Mouse (Mus musculus) small intestine, adult 2 months (tissue): ENCODE measurements around the gene Vmn2r23. TPM values are rescaled to one million over a fixed set of nuclear protein-coding genes. Genes with fewer than 3 reads are reported as not detected.
"Not testable (repeated sequence)": the region's sequence is repeated elsewhere in the genome, so short reads cannot be mapped to it uniquely, and the experiment has no call there.

Experiments
- H3K27ac ChIP-seq: fragments of 200-500 bp; 2 replicates; pipeline ENCODE4 v1.5.1; 2012; ENCODE audit warnings: low read depth, low read length, control low read depth, inconsistent platforms; ENCODE audit not compliant: insufficient read depth
- H3K27me3 ChIP-seq: fragments of 200-500 bp; 2 replicates; pipeline ENCODE4 v1.6.1; 2012; ENCODE audit warnings: mild to moderate bottlenecking, moderate library complexity, low read length, inconsistent platforms; ENCODE audit not compliant: control insufficient read depth, insufficient read depth
- H3K36me3 ChIP-seq: fragments of 200-500 bp; 2 replicates; pipeline ENCODE4 v1.6.1; 2012; ENCODE audit warnings: mild to moderate bottlenecking, low read length, control low read depth, inconsistent platforms; ENCODE audit not compliant: control insufficient read depth, insufficient read depth
- H3K4me1 ChIP-seq: fragments of 200-500 bp; 2 replicates; pipeline ENCODE4 v1.6.1; 2012; ENCODE audit warnings: low read length, inconsistent platforms, mixed read lengths; ENCODE audit not compliant: control insufficient read depth, insufficient read depth, insufficient read length
- H3K4me3 ChIP-seq: fragments of 200-500 bp; 2 replicates; pipeline ENCODE4 v1.5.1; 2012; ENCODE audit warnings: low read depth, mild to moderate bottlenecking, control low read depth, inconsistent platforms, low read length, moderate library complexity
- CTCF ChIP-seq: fragments of 200-500 bp; IDR thresholded peaks from 2 replicates; pipeline ENCODE4 v1.5.1; 2012; ENCODE audit warnings: low read depth, mild to moderate bottlenecking, control low read depth, inconsistent platforms, low read length, moderate library complexity, mixed read lengths; ENCODE audit not compliant: insufficient replicate concordance, insufficient read length; ENCODE audit errors: extremely low read depth
- POLR2A ChIP-seq: fragments of 200-500 bp; IDR thresholded peaks from 2 replicates; pipeline ENCODE4 v1.6.1; 2012; ENCODE audit warnings: low read depth, mild to moderate bottlenecking, control low read depth, inconsistent platforms, low read length, moderate library complexity
- WGBS: fragments of 180-500 bp; shearing (Covaris S2); methylation state at CpG from one replicate; pipeline ENCODE4 v1.1.7; 2018; 5-methylcytosine and 5-hydroxymethylcytosine counted together
- polyA plus RNA-seq: library from polyadenylated mRNA; depleted of rRNA; stranded (reverse); fragments of >200 nt; gene quantifications from 2 replicates; pipeline ENCODE4 v1.2.3, GENCODE M21; 2012; rRNA removed

The Vmn2r23 gene
- polyA plus RNA-seq, result not detected in 2 replicates

- no peaks in the 10 kb centered on the region for H3K4me1 ChIP-seq
- TF ChIP-seq POLR2A (no peak), CTCF (no peak)
- H3K27ac ChIP-seq, result no peak within 1 kb of the TSS
- H3K4me3 ChIP-seq, result no peak within 1 kb of the TSS
- 42% methylated on average over 1 of the region's 1 CpGs for WGBS
- no peaks in the 10 kb centered on the region for H3K36me3 ChIP-seq
- H3K27me3 ChIP-seq, result no peaks in the 10 kb centered on the region
These were observed at the start of gene Vmn2r23 for GRCm38 (mm10) chr6:123702370-123702769. Gene Vmn2r23, plus strand, starts transcription at chr6:123702670.

DNA sequence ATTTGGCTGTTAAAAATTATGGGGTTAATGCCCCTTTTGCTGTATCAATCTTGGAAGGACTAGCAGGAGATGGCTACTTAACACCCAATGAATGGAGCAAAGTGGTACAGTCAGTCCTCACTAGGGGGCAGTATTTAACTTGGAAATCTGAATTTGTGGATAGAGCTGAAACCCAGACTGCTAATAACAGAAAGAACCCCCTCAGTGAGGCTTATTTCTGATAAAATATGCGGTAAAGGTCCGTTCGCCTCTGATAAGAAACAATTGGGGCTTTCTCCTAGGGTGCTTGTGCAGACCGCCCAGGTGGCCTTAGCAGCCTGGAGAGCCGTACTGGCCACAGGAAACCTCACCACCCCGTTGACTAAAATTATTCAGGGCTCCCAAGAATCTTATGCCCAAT is 45.4 kb upstream of the Vmn2r23 start:
- Histone ChIP-seq H3K27me3 (no peaks in the 10 kb centered on the region), H3K27ac (no peak overlapping the region), H3K4me1 (no peaks in the 10 kb centered on the region), H3K4me3 (no peak overlapping the region), H3K36me3 (no peaks in the 10 kb centered on the region)
- TF ChIP-seq CTCF (no peak), POLR2A (no peak)
- 44% methylated on average over 6 of the region's 6 CpGs for WGBS

- not testable (repeated sequence) for H3K27me3 ChIP-seq, H3K4me1 ChIP-seq, H3K36me3 ChIP-seq, H3K4me3 ChIP-seq, H3K27ac ChIP-seq
- WGBS, result 31% methylated on average over 1 of the region's 1 CpGs
These were observed 5.8 kb upstream of the Vmn2r23 start for GRCm38 (mm10) chr6:123696639-123697038.

DNA sequence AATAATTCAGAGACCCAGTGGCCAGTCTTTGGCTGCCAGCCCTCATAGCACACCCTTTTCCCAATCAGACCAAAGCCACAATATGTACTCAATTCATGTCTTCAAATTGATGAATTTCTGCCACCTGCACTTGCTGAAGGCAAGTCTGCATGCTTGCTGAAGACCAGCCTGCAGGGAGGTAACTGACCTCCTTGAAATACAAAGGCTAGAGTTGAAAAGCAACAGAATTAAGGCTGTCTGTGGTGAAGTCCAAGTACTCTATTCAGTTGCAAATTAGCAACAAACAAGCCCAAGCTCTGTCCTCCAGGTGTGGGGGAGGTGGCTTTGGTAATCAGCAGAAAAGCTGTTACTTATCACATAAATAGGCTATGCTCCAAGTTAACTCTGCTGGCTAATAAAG is 5.3 kb upstream of the Vmn2r23 start:
- no peak overlapping the region for H3K4me3 ChIP-seq
- no peak overlapping the region for H3K27ac ChIP-seq
- H3K27me3 ChIP-seq, result no peaks in the 10 kb centered on the region
- H3K36me3 ChIP-seq, result no peaks in the 10 kb centered on the region
- TF ChIP-seq POLR2A, result no peak
- TF ChIP-seq CTCF, result no peak
- no peaks in the 10 kb centered on the region for H3K4me1 ChIP-seq

GRCm38 (mm10) chr6:123770031-123770430 is 67.6 kb downstream of the Vmn2r23 start:
- H3K27ac ChIP-seq, result no peak overlapping the region
- H3K27me3 ChIP-seq, result no peaks in the 10 kb centered on the region
- no peaks in the 10 kb centered on the region for H3K36me3 ChIP-seq
- no peaks in the 10 kb centered on the region for H3K4me1 ChIP-seq
- H3K4me3 ChIP-seq, result no peak overlapping the region
- WGBS, result 79% methylated on average over 3 of the region's 3 CpGs
- no peak for TF ChIP-seq POLR2A
- TF ChIP-seq CTCF, result no peak

DNA sequence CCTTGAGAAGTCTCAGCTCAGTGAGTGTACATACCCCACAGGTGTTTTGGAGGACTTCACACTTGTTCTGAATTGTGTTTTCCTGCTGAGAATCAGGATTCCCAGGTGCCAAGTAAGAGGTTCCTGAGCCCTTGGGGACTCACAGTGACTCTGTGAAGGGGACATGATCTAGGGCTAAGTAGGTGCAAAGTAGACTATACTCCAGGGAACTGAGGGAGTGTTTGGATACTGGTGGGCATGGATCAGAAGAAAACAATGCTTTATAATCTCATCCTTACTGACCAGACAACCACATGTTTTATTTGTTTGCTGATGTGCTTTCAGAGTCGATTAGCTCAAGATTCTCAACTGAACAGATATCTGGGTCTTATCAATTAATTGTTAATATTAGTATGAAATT is 76.1 kb downstream of the Vmn2r23 start, which contains the start of gene Vmn2r24:
TSS of gene Vmn2r24 (plus strand) at position 301 of the 400 bp plus-strand sequence.
- no peaks in the 10 kb centered on the region for H3K36me3 ChIP-seq
- H3K4me3 ChIP-seq, result no peak within 1 kb of the TSS
- no peaks in the 10 kb centered on the region for H3K4me1 ChIP-seq
- 45% methylated on average over 1 of the region's 1 CpGs for WGBS
- no peak within 1 kb of the TSS for H3K27ac ChIP-seq
- H3K27me3 ChIP-seq, result no peaks in the 10 kb centered on the region
- TF ChIP-seq POLR2A, result no peak
- TF ChIP-seq CTCF, result no peak

DNA sequence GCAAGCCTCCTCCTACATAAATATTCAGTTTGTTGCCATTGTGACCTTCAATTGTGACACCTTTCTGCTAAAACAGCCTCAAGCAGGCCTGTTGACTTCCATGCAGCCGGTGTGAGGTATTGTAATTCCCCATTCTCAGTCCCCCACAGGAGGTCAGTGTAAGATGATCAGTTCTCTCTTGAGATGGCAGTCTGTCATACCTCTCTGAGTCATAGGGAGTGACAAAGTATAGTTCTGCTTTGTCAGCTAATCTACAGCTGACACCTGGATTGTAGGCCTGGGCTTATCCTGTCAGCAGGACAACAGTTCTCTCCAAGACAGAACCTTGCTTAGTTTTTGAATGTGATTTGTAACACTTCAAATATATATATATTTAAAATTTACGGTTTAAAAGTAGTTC is 82.4 kb downstream of the Vmn2r23 start:
- TF ChIP-seq POLR2A (no peak), CTCF (no peak)
- H3K4me3 ChIP-seq, result no peak overlapping the region
- 68% methylated on average over 2 of the region's 2 CpGs for whole genome bisulfite sequencing
- no peaks in the 10 kb centered on the region for H3K36me3 ChIP-seq
- no peaks in the 10 kb centered on the region for H3K27me3 ChIP-seq
- H3K4me1 ChIP-seq, result no peaks in the 10 kb centered on the region
- H3K27ac ChIP-seq, result no peak overlapping the region

GRCm38 (mm10) chr6:123793746-123794145 is 91.3 kb downstream of the Vmn2r23 start:
- Histone ChIP-seq H3K4me1 (no peaks in the 10 kb centered on the region), H3K4me3 (no peak overlapping the region), H3K27me3 (no peaks in the 10 kb centered on the region), H3K36me3 (no peaks in the 10 kb centered on the region), H3K27ac (no peak overlapping the region)
- WGBS, result 37% methylated on average over 9 of the region's 9 CpGs
- TF ChIP-seq CTCF, result no peak
- no peak for TF ChIP-seq POLR2A

Other genes starting within 250 kb of the Vmn2r23 start
- gene Vmn2r21, start 169.3 kb upstream of the Vmn2r23 start, polyA plus RNA-seq, result not detected in 2 replicates
- not detected in 2 replicates for gene Vmn2r22, start 51.9 kb upstream of the Vmn2r23 start, polyA plus RNA-seq
- gene Vmn2r24, start 76.2 kb downstream of the Vmn2r23 start, polyA plus RNA-seq, result not detected in 2 replicates
- not detected in 2 replicates for gene Vmn2r25, start 150.8 kb downstream of the Vmn2r23 start, polyA plus RNA-seq